Mouse (Mus musculus): ENCODE measurements around the gene Gstcd.

- TF ChIP-seq CTCF (IDR thresholded peaks at IDR 0.05; ENCODE audit: low read depth, low read length) (no peak), TAL1 (conservative IDR thresholded peaks at IDR 0.05; ENCODE audit: low read depth, low read length) (no peak), GATA1 (IDR thresholded peaks at IDR 0.05; ENCODE audit: borderline replicate concordance, low read length) (no peak), GATA2 (IDR thresholded peaks at IDR 0.05; ENCODE audit: borderline replicate concordance, low read depth, low read length) (no peak), POLR2AphosphoS5 (IDR thresholded peaks at IDR 0.05; ENCODE audit: insufficient replicate concordance, low read depth, low read length) (no peak)
Measured at GRCm38 (mm10) chr3:133098909-133099308, 7.1 kb upstream of the Gstcd start.

Measured in G1E (cell line).